Mouse (Mus musculus): ENCODE results near the gene Phc1.

GRCm38 (mm10) chr6:122297279-122298222 is 42.8 kb downstream of the Phc1 start:
- TF ChIP-seq POLR2A (IDR thresholded peaks at IDR 0.05; ENCODE audit: borderline replicate concordance, extremely low read depth, low read depth, low read length) (no peak), CTCF (IDR thresholded peaks at IDR 0.05; ENCODE audit: insufficient read depth, low read length) (no peak)

All from lung, adult 2 months (tissue).